Mouse (Mus musculus) layer of hippocampus, adult 9-10 months (tissue): ENCODE measurements around the gene Ltbp3.

Experiments used
- DNase-seq: peaks from one replicate; pipeline ENCODE4 v3.0.0; 2022; ENCODE audit warnings: low spot score

Gene Ltbp3

DNA sequence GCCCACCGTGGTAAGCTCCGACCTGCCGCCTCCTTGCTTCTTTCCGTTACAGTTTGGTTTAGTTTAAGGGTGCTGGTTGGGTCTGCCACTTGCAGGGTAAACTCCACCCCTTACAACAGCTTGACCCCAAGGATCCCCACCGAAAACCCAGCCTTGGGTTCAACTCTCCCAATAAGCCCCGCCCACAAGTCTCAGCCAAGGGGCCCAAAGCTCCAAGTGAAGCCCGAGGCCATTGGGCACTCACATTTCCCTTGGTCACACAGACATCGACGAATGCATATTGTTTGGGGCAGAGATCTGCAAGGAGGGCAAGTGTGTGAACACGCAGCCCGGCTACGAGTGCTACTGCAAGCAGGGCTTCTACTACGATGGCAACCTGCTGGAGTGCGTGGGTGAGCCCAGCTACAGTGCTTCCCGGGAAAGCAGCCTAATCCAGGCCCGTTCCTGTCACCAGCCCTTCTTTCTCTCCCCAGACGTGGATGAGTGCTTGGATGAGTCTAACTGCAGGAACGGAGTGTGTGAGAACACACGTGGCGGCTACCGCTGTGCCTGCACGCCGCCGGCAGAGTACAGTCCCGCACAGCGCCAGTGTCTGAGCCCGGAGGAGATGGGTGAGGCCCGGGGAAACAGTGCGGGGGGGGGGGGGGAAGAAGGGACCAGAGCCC, 15.7 kb downstream of the Ltbp3 start:
- DNase-seq: peak; percentile 42

DNA sequence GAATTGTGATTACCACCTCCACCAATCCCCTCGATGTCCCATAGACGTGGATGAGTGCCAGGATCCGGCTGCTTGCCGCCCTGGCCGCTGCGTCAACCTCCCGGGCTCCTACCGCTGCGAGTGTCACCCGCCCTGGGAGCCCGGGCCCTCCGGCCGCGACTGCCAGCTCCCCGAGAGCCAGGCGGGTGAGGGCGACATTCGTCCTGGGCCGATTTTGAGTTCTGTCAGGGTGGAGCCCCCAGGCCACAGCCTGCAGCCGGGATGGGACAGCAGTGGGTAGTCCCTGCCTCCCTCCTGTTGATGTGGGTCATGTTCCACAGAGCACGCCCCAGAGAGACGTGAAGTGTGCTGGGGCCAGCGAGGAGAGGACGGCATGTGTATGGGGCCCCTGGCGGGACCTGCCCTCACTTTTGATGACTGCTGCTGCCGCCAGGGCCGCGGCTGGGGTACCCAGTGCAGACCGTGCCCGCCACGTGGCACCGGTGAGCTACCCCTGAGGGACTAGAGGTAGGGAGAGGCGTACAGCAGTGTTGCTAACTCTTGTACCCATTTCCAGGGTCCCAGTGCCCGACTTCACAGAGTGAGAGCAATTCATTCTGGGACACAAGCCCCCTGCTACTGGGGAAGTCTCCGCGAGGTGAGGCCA, 16.4 kb downstream of the Ltbp3 start:
- DNase-seq: no peak

- DNase-seq: no peak
Observed at GRCm38 (mm10) chr19:5758878-5759403, 18.2 kb downstream of the Ltbp3 start.

DNA sequence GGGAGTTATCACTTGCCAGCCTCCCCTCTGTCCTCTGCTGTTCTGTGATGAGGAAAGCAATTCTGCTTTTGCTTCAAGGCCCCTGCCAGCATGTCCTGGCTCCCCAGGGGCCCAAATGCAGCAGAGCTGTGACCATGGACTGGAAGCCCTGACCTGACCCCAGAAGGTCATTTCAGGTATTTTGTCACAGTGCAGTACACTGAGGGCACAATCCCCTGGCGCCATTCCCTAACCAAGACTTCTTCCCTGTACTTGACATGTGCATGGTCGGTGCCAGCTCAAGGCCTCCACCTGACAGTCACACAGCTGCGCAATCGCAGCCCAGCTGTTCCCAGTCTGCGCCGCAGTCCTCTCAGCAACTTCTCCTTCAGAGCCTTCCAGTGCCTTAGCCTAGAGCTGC, 22.5 kb downstream of the Ltbp3 start:
- DNase-seq: no peak

GRCm38 (mm10) chr19:5767271-5767670, 26.6 kb downstream of the Ltbp3 start:
- no peak for DNase-seq

GRCm38 (mm10) chr19:5770311-5770710, 29.6 kb downstream of the Ltbp3 start:
- no peak for DNase-seq

DNA sequence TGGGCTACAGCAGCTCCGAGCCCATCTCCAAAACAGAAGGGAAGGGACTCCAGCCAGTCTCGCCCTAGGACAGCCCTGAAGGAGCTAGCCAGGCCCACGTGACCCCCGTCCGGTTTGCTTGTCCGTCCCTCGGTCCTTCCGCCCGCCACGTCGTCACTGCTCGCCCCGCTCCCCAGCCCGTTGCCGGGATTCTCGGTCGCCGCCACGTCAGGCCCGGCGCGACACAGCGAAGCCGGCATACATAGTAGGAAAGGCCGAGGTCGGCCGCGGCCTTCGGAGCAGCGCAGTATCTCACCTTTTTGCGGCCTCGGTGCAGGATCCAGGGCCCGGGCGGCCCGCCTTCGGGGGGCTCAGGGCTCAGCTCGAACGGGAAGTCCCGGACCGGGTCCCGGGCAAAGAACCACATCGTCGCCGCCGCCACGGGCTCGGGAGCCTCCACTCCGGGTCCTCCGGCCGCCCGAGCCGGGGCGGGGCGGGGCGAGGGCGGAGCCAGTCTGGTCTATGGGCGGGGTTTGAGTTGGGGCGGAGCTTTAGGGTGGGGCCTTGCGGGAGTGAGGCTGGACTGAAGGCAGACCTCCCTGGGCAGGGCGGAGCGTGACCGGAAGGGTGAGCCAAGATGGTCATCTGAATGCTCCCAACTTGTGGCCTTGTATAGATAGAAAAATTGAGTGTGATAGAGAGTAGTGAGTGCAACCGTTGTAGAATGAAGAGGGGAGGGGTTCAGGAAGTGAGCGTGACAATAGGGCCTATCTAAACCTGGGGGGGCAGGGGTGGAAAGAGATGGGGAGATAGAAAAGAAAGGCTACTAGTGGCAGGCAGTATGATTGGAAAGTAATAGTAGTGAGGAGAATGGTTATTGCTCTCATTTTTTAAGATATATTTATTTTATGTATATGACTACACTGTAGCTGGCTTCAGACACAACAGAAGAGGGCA, 30.5 kb downstream of the Ltbp3 start, which contains the start of gene Scyl1:
Gene Scyl1 (minus strand): TSS at position 495 of the 936 bp plus-strand sequence.
- peak; percentile 80 for DNase-seq

DNA sequence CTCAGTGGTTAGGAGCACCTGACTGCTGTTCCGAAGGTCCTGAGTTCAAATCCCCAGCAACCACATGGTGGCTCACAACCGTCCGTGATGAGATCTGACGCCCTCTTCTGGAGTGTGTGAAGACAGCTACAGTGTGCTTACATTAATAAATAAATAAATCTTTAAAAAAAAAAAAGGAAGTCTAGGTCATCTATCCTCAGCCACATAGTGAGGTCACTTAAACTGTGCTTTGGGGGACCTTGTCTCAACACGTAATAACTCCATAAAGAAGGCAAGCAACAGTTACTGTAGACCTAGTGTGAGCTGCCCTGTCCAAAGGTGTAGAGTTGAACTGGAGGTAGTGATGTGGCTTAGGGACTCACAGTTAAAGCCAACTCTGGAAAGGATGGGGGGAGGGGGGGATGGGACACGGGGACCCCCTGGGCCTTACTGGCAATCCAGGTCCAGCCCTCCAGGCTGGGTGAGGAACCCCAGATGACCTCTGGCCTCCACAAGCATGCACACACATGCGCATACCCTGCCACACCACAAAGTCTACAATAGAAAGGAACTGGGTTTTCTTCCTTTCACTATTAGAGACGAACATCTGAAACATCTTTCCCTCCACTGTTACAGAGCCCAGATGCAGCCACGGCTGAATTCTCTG, 36.8 kb downstream of the Ltbp3 start:
- DNase-seq: no peak

DNA sequence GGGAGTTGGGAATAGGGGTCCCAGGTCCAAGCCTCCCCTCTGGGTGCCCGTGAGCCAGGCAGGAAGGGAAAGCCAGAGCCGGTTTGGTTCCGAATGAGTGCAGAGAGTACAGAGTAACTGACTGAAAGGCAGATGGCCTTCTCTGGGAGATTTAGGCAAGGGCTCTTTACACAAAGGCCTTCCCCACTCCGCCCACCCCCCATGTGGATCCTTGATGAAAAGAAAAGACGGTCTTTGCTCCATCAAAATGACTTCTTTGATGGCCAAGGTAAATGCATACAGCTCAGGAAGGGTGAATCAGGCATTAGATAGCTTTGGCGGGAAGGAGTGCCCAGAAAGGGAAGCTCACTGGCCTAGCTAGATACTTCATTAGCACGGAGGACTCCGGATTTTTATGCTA, 37.6 kb downstream of the Ltbp3 start:
- no peak for DNase-seq

DNA sequence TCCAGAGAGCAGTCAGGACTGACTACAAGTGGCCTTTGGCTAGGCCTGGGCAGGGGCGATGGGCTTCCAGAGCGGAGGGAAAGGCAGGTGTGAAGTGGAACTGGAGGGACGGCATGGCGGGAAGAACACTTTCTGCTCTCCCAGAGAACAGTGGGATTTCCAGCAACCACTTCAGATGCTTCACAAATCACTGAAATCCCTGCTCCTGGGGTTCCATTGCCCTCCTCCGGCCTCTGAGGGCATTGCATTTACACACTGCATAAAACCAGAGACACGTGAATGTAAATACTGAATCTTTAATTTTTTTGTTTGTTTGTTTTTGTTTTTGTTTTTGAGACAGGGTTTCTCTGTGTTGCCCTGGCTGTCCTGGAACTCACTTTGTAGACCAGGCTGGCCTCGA, 39.5 kb downstream of the Ltbp3 start:
- no peak for DNase-seq

GRCm38 (mm10) chr19:5781532-5781931, 40.8 kb downstream of the Ltbp3 start:
- DNase-seq: no peak

DNA sequence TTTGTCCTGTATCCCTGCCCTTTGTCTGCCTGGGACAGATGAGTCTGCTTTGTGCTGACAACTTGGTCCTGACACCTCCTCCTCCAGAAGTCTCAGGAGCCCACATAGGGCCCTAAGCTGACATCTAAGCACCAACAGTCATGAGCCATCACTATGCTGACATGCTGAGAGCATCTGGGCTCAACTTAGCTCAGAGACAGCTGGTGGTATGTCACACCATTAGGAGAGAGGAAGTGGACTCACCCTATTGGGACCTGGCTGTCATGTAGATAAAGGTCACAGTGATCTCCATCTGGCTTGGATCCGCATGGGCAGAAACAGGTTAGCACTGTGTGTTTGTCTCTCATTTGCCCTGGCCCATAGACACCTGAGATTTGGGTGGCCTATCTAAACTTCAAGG, 41.4 kb downstream of the Ltbp3 start:
- DNase-seq: no peak

DNA sequence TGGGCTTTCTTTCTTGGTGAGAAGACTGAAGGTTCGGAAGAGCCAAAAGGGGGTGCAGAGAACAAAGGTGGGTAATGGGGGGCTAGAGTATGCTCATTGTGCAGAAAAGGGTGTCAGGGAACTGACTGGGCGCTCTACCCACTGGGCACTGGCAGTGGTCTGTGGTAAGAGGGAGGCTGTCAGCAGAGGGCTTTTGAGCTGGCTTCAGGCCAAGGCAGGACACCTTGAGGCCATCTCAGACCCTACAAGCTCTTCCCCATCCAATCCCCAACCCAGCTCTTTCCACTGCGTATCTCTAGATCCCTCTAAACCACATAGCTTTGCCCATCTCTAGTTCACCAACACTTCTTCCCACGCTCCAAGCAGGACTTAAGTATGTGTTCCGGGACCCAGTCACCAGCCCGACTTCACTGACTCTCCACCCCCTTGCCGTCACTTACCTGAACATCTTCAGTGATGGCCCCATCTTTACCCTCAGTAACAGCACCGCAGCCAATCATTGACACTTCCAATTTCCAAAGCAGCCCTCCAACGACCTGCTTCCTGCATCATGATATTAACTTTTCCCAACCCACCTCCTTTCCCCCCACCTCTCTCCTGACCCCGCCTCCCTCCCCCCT, 44.4 kb downstream of the Ltbp3 start:
- no peak for DNase-seq

GRCm38 (mm10) chr19:5786441-5787114, 45.9 kb downstream of the Ltbp3 start:
- DNase-seq: peak; percentile 85

GRCm38 (mm10) chr19:5787128-5787635, 46.5 kb downstream of the Ltbp3 start:
- peak; percentile 92 for DNase-seq

DNA sequence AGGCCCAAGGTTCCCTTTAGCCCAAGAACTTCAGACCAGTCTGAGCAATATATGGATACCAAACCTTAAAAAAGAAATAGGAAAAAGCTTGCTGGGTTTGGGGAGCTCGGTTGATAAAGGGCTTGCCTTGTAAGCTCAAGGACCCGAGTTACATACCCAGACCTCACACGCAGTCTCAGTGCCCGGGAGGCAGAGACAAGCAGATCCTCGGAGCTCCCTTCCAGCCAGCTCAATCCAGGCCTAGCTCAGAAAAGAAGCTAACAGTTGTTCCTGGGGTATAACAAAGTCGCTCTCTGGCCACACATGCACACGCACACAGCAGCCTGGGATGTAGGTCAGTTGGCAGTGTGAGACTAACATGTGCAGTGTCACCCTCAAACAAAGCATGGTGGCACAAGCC, 47.2 kb downstream of the Ltbp3 start:
- no peak for DNase-seq

DNA sequence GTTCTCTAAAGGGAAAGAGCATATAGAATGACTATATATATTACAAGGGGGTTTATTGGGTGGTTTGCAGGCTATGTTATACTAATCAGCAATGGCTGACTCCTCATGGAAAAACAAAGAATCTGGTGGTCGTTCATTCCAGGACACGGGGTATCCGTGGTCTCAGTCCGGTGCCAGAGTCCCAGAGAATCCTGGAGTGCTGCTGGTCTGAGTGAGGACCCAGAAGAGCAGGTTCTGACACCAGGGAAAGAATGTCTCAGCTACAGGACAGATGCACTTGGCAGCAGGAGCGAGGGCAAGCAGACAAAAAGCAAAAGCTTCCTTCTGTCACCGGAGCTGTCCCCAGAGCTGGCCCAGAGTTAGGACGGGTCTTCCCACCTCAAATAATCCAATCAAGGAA, 47.9 kb downstream of the Ltbp3 start:
- DNase-seq: no peak

DNA sequence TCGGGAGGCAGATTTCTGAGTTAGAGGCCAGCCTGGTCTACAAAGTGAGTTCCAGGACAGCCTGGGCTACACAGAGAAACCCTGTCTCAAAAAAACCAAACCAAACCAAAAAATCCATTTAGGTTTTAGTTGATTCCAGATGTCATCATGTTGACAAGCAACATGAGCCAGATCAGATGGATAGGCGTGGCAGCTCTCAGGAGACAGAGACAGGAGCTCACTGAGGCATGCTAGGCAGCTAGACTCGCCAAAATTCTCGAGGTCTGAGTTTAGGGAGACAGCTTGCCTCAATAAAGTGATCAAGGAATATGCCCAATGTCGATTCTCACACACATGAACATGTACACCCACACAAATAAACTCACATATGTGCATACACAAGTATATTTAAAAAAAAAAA, 48.4 kb downstream of the Ltbp3 start:
- no peak for DNase-seq

DNA sequence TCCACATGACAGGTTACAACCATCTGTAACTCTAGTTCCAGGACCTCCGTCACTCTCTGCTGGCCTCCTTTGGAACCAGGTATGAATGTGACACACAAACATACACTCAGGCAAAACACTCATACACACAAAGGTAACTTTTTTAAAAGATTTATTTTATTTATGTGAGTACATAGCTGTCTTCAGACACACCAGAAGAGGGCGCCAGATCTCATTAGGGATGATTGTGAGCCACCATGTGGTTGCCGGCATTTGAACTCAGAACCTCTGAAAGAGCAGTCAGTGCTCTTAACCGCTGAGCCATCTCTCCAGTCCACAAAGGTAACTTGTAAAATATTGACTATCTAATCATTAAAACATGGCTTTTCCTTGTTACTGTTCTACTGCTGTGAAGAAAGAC, 50.6 kb downstream of the Ltbp3 start:
- no peak for DNase-seq

DNA sequence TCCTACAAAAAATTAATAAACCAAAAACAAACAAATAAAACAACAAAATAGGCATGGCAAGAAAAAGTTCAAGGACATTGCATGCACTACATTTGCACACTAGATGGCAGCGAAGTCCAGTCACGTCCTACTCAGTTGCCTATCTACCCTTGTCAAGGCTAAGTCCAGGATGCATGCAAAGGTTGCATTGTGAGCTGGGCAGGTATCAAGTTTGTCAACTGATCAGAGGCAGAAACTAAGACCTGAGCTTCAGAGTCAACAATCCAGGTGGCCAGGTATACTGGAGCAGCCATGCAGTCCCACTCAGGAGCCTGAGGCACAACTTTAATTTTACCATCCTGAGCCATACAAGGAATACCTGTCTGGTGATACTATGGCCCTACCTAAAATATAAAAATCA, 52.4 kb downstream of the Ltbp3 start:
- no peak for DNase-seq
